Mouse (Mus musculus) lung, adult 2 months (tissue): Measurements from ENCODE around the gene Gm14744. TPM values are rescaled to one million over a fixed set of nuclear protein-coding genes. Genes with fewer than 3 reads are reported as not detected.
"Not testable (repeated sequence)": the region's sequence is repeated elsewhere in the genome, so short reads cannot be mapped to it uniquely, and the experiment has no call there.

Source experiments
- DNase-seq: peaks from one replicate; pipeline ENCODE4 v3.0.0; 2022
- H3K4me1 ChIP-seq: fragments of 200-500 bp; 2 replicates; pipeline ENCODE4 v1.6.1; 2011; ENCODE audit warnings: low read length; ENCODE audit not compliant: control insufficient read depth, insufficient read depth
- H3K4me3 ChIP-seq: fragments of 200-500 bp; replicated peaks from 2 replicates; pipeline ENCODE3; 2011; ENCODE audit warnings: low read depth, mild to moderate bottlenecking, control low read depth, low read length; ENCODE audit errors: extremely low read depth
- CTCF ChIP-seq: fragments of 200-500 bp; IDR thresholded peaks from 2 replicates; pipeline ENCODE4 v1.5.1; 2011; ENCODE audit warnings: mild to moderate bottlenecking, low read length, control low read depth; ENCODE audit not compliant: insufficient read depth
- POLR2A ChIP-seq: fragments of 200-500 bp; IDR thresholded peaks from 2 replicates; pipeline ENCODE4 v1.6.1; 2011; ENCODE audit warnings: low read depth, mild to moderate bottlenecking, control low read depth, low read length, borderline replicate concordance; ENCODE audit errors: extremely low read depth
- WGBS: fragments of 180-500 bp; shearing (Covaris S2); methylation state at CpG from one replicate; pipeline ENCODE4 v1.1.7; 2018; 5-methylcytosine and 5-hydroxymethylcytosine counted together
- polyA plus RNA-seq: library from polyadenylated mRNA; depleted of rRNA; stranded (reverse); fragments of >200 nt; gene quantifications from 2 replicates; pipeline ENCODE4 v1.2.3, GENCODE M21; 2012; rRNA removed

Gm14744 gene
- not detected in 2 replicates for polyA plus RNA-seq

DNA sequence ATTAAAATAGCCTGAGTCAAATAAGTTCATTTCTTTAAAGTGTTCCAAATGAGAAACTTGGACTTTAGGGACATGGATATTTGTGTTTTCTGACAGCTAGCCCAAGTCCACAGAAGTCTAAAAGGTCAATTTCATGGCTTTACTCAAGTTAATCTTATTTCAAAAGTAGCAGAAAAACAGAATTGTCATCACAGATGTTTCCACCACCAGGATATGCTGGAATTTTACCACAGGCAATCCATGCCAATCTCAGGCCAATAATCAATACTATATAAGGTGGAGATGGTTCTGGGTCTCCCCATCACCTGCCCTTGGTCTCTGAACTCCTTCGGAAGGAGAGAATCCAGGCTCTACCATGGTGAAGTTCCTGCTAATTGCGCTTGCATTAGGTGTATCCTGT lies at the start of gene Gm14744:
Gm14744 (plus strand) TSS at position 301 of the 400 bp plus-strand sequence.
- not testable (repeated sequence) for H3K4me3 ChIP-seq, DNase-seq, H3K4me1 ChIP-seq
- 84% methylated on average over 2 of the region's 2 CpGs for WGBS

- Histone ChIP-seq H3K4me1 (no peaks in the 10 kb centered on the region), H3K4me3 (no peak within 1 kb of the TSS)
- 76% methylated on average over 1 of the region's 1 CpGs for WGBS
- TF ChIP-seq CTCF (no peak), POLR2A (no peak)
- DNase-seq, result no peak
Measured at GRCm38 (mm10) chrX:77853523-77853922, 11.0 kb upstream of the Gm14744 start, which contains the start of gene Pbsn. Pbsn (minus strand) TSS chrX:77853623.

DNA sequence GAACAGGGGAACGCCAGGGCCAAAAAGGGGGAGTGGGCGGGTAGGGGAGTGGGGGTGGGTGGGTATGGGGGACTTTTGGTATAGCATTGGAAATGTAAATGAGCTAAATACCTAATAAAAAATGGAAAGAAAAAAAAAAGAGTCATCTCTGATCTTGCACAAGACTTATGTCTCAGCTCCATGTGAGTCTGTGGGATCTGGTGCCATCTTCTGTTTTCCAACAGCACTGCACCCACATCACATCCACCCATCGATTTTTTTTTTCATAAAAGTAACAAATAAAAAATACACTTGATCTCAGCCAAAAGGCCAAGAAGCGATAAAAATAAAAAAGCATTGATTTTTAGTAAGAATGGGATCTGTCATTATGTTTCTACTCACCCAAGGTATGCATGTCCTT lies 15.5 kb downstream of the Gm14744 start:
- H3K4me1 ChIP-seq, H3K4me3 ChIP-seq, DNase-seq: not testable (repeated sequence)
- WGBS, result 35% methylated on average over 2 of the region's 4 CpGs

Other genes with a start within 250 kb of the Gm14744 start
- gene Prkx, start 68.5 kb upstream of the Gm14744 start, polyA plus RNA-seq, result 15.0 and 21.8 TPM in 2 replicates
- gene Pbsn, start 11.1 kb upstream of the Gm14744 start, polyA plus RNA-seq, result not detected in 2 replicates
- gene 5430402E10Rik, start 60.3 kb downstream of the Gm14744 start, polyA plus RNA-seq, result not detected in 2 replicates
- gene Obp1a, start 226.6 kb downstream of the Gm14744 start, polyA plus RNA-seq, result not detected in 2 replicates